In the genomic region with DNA sequence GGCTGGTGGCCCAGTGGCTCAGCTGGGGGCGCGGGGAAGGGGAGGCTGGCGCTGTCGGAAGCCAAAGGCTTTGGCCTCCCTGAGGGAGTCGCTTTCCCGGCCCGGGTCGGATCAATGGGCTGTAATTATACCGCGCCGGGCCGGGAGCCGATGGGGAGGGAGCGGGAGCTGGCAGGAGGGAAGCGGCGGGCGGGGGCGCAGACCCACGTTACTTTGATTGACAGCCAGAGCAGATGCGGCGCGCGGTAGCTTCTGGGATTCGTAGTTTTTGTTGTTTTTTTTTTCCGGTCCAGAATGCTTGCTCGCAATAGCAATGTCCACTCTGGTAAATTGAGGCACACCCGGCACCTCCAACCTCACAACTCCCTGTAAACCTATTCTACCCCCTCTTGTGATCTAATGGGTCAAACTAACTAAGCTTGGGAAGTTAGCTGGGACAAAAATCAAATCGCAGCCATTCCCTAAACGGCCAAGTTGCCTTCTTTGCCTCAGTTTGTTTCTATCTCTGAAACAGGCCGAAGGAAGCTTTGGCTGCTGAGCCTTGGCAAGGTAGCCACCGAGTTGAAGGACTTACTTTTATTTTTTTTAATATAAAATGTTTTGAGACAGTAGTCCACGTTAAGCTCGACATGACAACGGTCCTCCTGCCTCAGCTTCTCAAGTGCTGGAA, we compare ENCODE assay signal across 8 mouse cellular contexts. TPM values are rescaled to one million over a fixed set of nuclear protein-coding genes. Genes with fewer than 3 reads are reported as not detected.
DNase-seq lines count a peak whose midpoint lies in the region; ATAC-seq and TF ChIP-seq lines count a peak whose summit lies in the region.

No protein-coding gene starts in this region.

- peaks cover 82% of the 10 kb centered on the region for H3K27me3 ChIP-seq in embryonic facial prominence, embryonic 10.5 days (replicated peaks; ENCODE audit: low read depth, poor library complexity, severe bottlenecking)
- peaks cover 10% of the 10 kb centered on the region; the same call in 1 of the 2 replicates for H3K27me3 ChIP-seq in intestine, postnatal 0 days (replicated peaks; ENCODE audit: control insufficient read depth, insufficient read depth, low read length)
- H3K27me3 ChIP-seq in midbrain, embryonic 10.5 days (ENCODE audit: low read depth, poor library complexity, severe bottlenecking): peaks cover 81% of the 10 kb centered on the region

- peak; percentile 94 for DNase-seq in adrenal gland, postnatal 14 days
- peak; percentile 99 for DNase-seq in embryonic facial prominence, embryonic 10.5 days (ENCODE audit: low spot score)
- peak; percentile 92 to 93 for DNase-seq in left cerebral cortex, postnatal 36 days (ENCODE audit: low spot score in 2 of 2)
- DNase-seq in midbrain, embryonic 10.5 days (ENCODE audit: low spot score): peak; percentile 97
- DNase-seq in right cerebral cortex, postnatal 36 days (ENCODE audit: low spot score in 2 of 2): peak; percentile 93
- peak; percentile 93 to 95 for DNase-seq in urinary bladder, postnatal 4 days (ENCODE audit: low spot score in 2 of 2)

- peak; percentile 68 for ATAC-seq in granulocyte monocyte progenitor cell, adult 5-6 weeks (replicated peaks; ENCODE audit: poor library complexity, severe bottlenecking)
- peak; percentile 41 for ATAC-seq in intestine, postnatal 0 days

- H3K4me3 ChIP-seq in embryonic facial prominence, embryonic 10.5 days: peak overlapping the region; percentile 54
- H3K4me3 ChIP-seq in intestine, postnatal 0 days (ENCODE audit: low read depth, low read length): peak overlapping the region; percentile 50
- H3K4me3 ChIP-seq in midbrain, embryonic 10.5 days: peak overlapping the region; percentile 52

- peaks cover 97% of the 10 kb centered on the region for H3K4me1 ChIP-seq in embryonic facial prominence, embryonic 10.5 days
- peaks cover 9% of the 10 kb centered on the region for H3K4me1 ChIP-seq in intestine, postnatal 0 days (replicated peaks; ENCODE audit: control insufficient read depth, insufficient read depth, low read length)
- peaks cover 97% of the 10 kb centered on the region for H3K4me1 ChIP-seq in midbrain, embryonic 10.5 days

- intact Hi-C loops in left cerebral cortex, postnatal 36 days (cut with DNase I): no loop called here

- 0 out of 2 replicates have a peak overlapping the region, but pooled peaks have one; percentile 7 for H3K9ac ChIP-seq in intestine, postnatal 0 days (ENCODE audit: low read depth, low read length)

- under 1% methylated on average over 34 of the region's 34 CpGs for WGBS in embryonic facial prominence, embryonic 10.5 days
- under 1% methylated on average over 34 of the region's 34 CpGs for WGBS in intestine, postnatal 0 days
- under 1% methylated on average over 34 of the region's 34 CpGs for WGBS in midbrain, embryonic 10.5 days

- no peaks in the 10 kb centered on the region for H3K9me3 ChIP-seq in embryonic facial prominence, embryonic 10.5 days
- no peaks in the 10 kb centered on the region for H3K9me3 ChIP-seq in intestine, postnatal 0 days (ENCODE audit: control insufficient read depth)
- H3K9me3 ChIP-seq in midbrain, embryonic 10.5 days (replicated peaks): no peaks in the 10 kb centered on the region

- peaks cover 16% of the 10 kb centered on the region for H3K36me3 ChIP-seq in embryonic facial prominence, embryonic 10.5 days (replicated peaks)
- H3K36me3 ChIP-seq in intestine, postnatal 0 days (ENCODE audit: control insufficient read depth, insufficient read depth): peaks cover 10% of the 10 kb centered on the region
- H3K36me3 ChIP-seq in midbrain, embryonic 10.5 days: peaks cover 16% of the 10 kb centered on the region

- peak; percentile 28; the same call in 1 of the 2 replicates for TF ChIP-seq CTCF in intestine, postnatal 0 days (IDR thresholded peaks at IDR 0.05; ENCODE audit: low read depth)

- peak overlapping the region; percentile 93 for H3K4me2 ChIP-seq in intestine, postnatal 0 days (replicated peaks; ENCODE audit: low read depth)

- peak overlapping the region; percentile 82 for H3K27ac ChIP-seq in embryonic facial prominence, embryonic 10.5 days (replicated peaks)
- H3K27ac ChIP-seq in intestine, postnatal 0 days (ENCODE audit: low read depth, low read length): peak overlapping the region; percentile 54
- H3K27ac ChIP-seq in midbrain, embryonic 10.5 days (replicated peaks): peak overlapping the region; percentile 79

RNA-seq across cellular contexts. Expression of gene Tle2, which starts 3.4 kb away (rescaled TPM):
- total RNA-seq in adrenal gland, postnatal 14 days (2021): 17.8 and 18.1 TPM in 2 replicates
- polyA plus RNA-seq in embryonic facial prominence, embryonic 10.5 days (2016; fragmentation: Nextera tagmentation; extraction: Ambion mirVana): 14.0 and 17.1 TPM in 2 replicates
- 4.4 and 5.0 TPM in 2 replicates for total RNA-seq in granulocyte monocyte progenitor cell, adult 5-6 weeks (2014; fragmentation: Nextera tagmentation)
- 0.17 and 2.4 TPM in 2 replicates for total RNA-seq in granulocyte monocyte progenitor cell, adult 5-6 weeks (2017)
- 3.0 and 5.2 TPM in 2 replicates for polyA plus RNA-seq in intestine, postnatal 0 days (2015; fragmentation: Nextera tagmentation; extraction: Ambion mirVana)
- 10 to 100 TPM; 23.7 to 37.6 TPM for total RNA-seq in left cerebral cortex, postnatal 36 days (2021)
- 9.7 and 13.5 TPM in 2 replicates for polyA plus RNA-seq in midbrain, embryonic 10.5 days (2016; fragmentation: Nextera tagmentation; extraction: Ambion mirVana)

RNA-seq across cellular contexts. Expression of gene Aes, which starts 11.7 kb away (rescaled TPM):
- total RNA-seq in adrenal gland, postnatal 14 days (2021): 646 and 698 TPM in 2 replicates
- 266 and 347 TPM in 2 replicates for polyA plus RNA-seq in embryonic facial prominence, embryonic 10.5 days (2016; fragmentation: Nextera tagmentation; extraction: Ambion mirVana)
- 216 and 220 TPM in 2 replicates for total RNA-seq in granulocyte monocyte progenitor cell, adult 5-6 weeks (2014; fragmentation: Nextera tagmentation)
- 151 and 250 TPM in 2 replicates for total RNA-seq in granulocyte monocyte progenitor cell, adult 5-6 weeks (2017)
- polyA plus RNA-seq in intestine, postnatal 0 days (2015; fragmentation: Nextera tagmentation; extraction: Ambion mirVana): 528 and 536 TPM in 2 replicates
- 100 to 1,000 TPM; 652 to 731 TPM for total RNA-seq in left cerebral cortex, postnatal 36 days (2021)
- polyA plus RNA-seq in midbrain, embryonic 10.5 days (2016; fragmentation: Nextera tagmentation; extraction: Ambion mirVana): 334 and 467 TPM in 2 replicates

RNA-seq across cellular contexts. Expression of gene Gna11, which starts 26.0 kb away (rescaled TPM):
- total RNA-seq in adrenal gland, postnatal 14 days (2021): 65.0 and 67.2 TPM in 2 replicates
- 79.0 and 80.4 TPM in 2 replicates for polyA plus RNA-seq in embryonic facial prominence, embryonic 10.5 days (2016; fragmentation: Nextera tagmentation; extraction: Ambion mirVana)
- total RNA-seq in granulocyte monocyte progenitor cell, adult 5-6 weeks (2014; fragmentation: Nextera tagmentation): 17.0 and 25.7 TPM in 2 replicates
- 4.9 and 6.4 TPM in 2 replicates for total RNA-seq in granulocyte monocyte progenitor cell, adult 5-6 weeks (2017)
- 188 and 195 TPM in 2 replicates for polyA plus RNA-seq in intestine, postnatal 0 days (2015; fragmentation: Nextera tagmentation; extraction: Ambion mirVana)
- 100 to 1,000 TPM; 103 to 115 TPM for total RNA-seq in left cerebral cortex, postnatal 36 days (2021)
- 70.7 and 73.7 TPM in 2 replicates for polyA plus RNA-seq in midbrain, embryonic 10.5 days (2016; fragmentation: Nextera tagmentation; extraction: Ambion mirVana)

RNA-seq across cellular contexts. Expression of gene Tle6, which starts 29.9 kb away (rescaled TPM):
- 10.1 and 15.3 TPM in 2 replicates for total RNA-seq in adrenal gland, postnatal 14 days (2021)
- 7.1 and 8.2 TPM in 2 replicates for polyA plus RNA-seq in embryonic facial prominence, embryonic 10.5 days (2016; fragmentation: Nextera tagmentation; extraction: Ambion mirVana)
- total RNA-seq in granulocyte monocyte progenitor cell, adult 5-6 weeks (2014; fragmentation: Nextera tagmentation): 22.2 and 26.0 TPM in 2 replicates
- total RNA-seq in granulocyte monocyte progenitor cell, adult 5-6 weeks (2017): 4.9 and 7.9 TPM in 2 replicates
- 3.9 and 4.2 TPM in 2 replicates for polyA plus RNA-seq in intestine, postnatal 0 days (2015; fragmentation: Nextera tagmentation; extraction: Ambion mirVana)
- 10 to 100 TPM in 1 of 2 experiments, 1 to 10 TPM in 1; 9.7 to 10.9 TPM for total RNA-seq in left cerebral cortex, postnatal 36 days (2021)
- 6.0 and 8.8 TPM in 2 replicates for polyA plus RNA-seq in midbrain, embryonic 10.5 days (2016; fragmentation: Nextera tagmentation; extraction: Ambion mirVana)

RNA-seq across cellular contexts. Expression of gene BC025920, which starts 35.1 kb away (rescaled TPM):
- 2.0 TPM in 2 replicates for total RNA-seq in adrenal gland, postnatal 14 days (2021)
- polyA plus RNA-seq in embryonic facial prominence, embryonic 10.5 days (2016; fragmentation: Nextera tagmentation; extraction: Ambion mirVana): 1.5 and 2.1 TPM in 2 replicates
- 3.7 and 4.4 TPM in 2 replicates for total RNA-seq in granulocyte monocyte progenitor cell, adult 5-6 weeks (2014; fragmentation: Nextera tagmentation)
- 0.26 and 1.4 TPM in 2 replicates for total RNA-seq in granulocyte monocyte progenitor cell, adult 5-6 weeks (2017)
- 0.18 and 0.20 TPM in 2 replicates for polyA plus RNA-seq in intestine, postnatal 0 days (2015; fragmentation: Nextera tagmentation; extraction: Ambion mirVana)
- 1 to 10 TPM; 3.5 to 3.6 TPM for total RNA-seq in left cerebral cortex, postnatal 36 days (2021)
- 1.4 and 2.0 TPM in 2 replicates for polyA plus RNA-seq in midbrain, embryonic 10.5 days (2016; fragmentation: Nextera tagmentation; extraction: Ambion mirVana)

Comparison
In these comparisons a context has a peak if more than half of its experiments do, and no peak if none do; other contexts are left out.
1. Peak in every context shown above with its lines: DNase-seq, ATAC-seq, H3K4me3 ChIP-seq and H3K27ac ChIP-seq.